Mouse (Mus musculus) cerebellum, postnatal 10 days (tissue): Measurements from ENCODE around the gene Ralgapa2.

Source experiments
- DNase-seq, 2 experiments: peaks; one replicate each; pipeline ENCODE4 v3.0.0; 2021; ENCODE audit warnings: mixed read lengths in 2 of 2

Ralgapa2 gene

GRCm38 (mm10) chr2:146350230-146350629 lies 161.9 kb downstream of the Ralgapa2 start:
- no peak for DNase-seq

- DNase-seq, result no peak
These were observed 164.2 kb downstream of the Ralgapa2 start for GRCm38 (mm10) chr2:146347942-146348341.

- no peak for DNase-seq
These were observed 172.1 kb downstream of the Ralgapa2 start for GRCm38 (mm10) chr2:146340090-146340489.

GRCm38 (mm10) chr2:146337540-146337939 lies 174.6 kb downstream of the Ralgapa2 start:
- DNase-seq, result no peak

GRCm38 (mm10) chr2:146331894-146332476 lies 180.2 kb downstream of the Ralgapa2 start:
- DNase-seq, result peak in 1 of 2 experiments; percentile 41

- peak; percentile 88 to 90 for DNase-seq
These were observed 181.3 kb downstream of the Ralgapa2 start for GRCm38 (mm10) chr2:146330772-146331281.

- no peak for DNase-seq
These were observed 182.0 kb downstream of the Ralgapa2 start for GRCm38 (mm10) chr2:146330101-146330500.

- DNase-seq, result no peak
These were observed 185.5 kb downstream of the Ralgapa2 start for GRCm38 (mm10) chr2:146326654-146327053.

GRCm38 (mm10) chr2:146324907-146325715 lies 187.0 kb downstream of the Ralgapa2 start:
- DNase-seq, result peak; percentile 37 to 46

- DNase-seq, result no peak
These were observed 187.8 kb downstream of the Ralgapa2 start for GRCm38 (mm10) chr2:146324140-146324906.

- no peak for DNase-seq
These were observed 188.6 kb downstream of the Ralgapa2 start for GRCm38 (mm10) chr2:146323528-146323927.

GRCm38 (mm10) chr2:146322770-146323169 lies 189.4 kb downstream of the Ralgapa2 start:
- DNase-seq, result no peak

GRCm38 (mm10) chr2:146322019-146322418 lies 190.1 kb downstream of the Ralgapa2 start:
- no peak for DNase-seq

- DNase-seq, result no peak
These were observed 191.5 kb downstream of the Ralgapa2 start for GRCm38 (mm10) chr2:146320666-146321065.

- peak; percentile 65 to 67 for DNase-seq
These were observed 197.4 kb downstream of the Ralgapa2 start for GRCm38 (mm10) chr2:146314751-146315150.

GRCm38 (mm10) chr2:146313811-146314210 lies 198.3 kb downstream of the Ralgapa2 start:
- DNase-seq, result peak in 1 of 2 experiments; percentile 66

- DNase-seq, result no peak
These were observed 201.4 kb downstream of the Ralgapa2 start for GRCm38 (mm10) chr2:146310760-146311159.

GRCm38 (mm10) chr2:146310291-146310690 lies 201.9 kb downstream of the Ralgapa2 start:
- peak; percentile 85 to 89 for DNase-seq

- peak in 1 of 2 experiments; percentile 34 for DNase-seq
These were observed 202.7 kb downstream of the Ralgapa2 start for GRCm38 (mm10) chr2:146309413-146309812.

GRCm38 (mm10) chr2:146307060-146307459 lies 205.1 kb downstream of the Ralgapa2 start:
- no peak for DNase-seq

GRCm38 (mm10) chr2:146302094-146302699 lies 209.9 kb downstream of the Ralgapa2 start:
- peak in 1 of 2 experiments; percentile 32 for DNase-seq

GRCm38 (mm10) chr2:146300500-146301020 lies 211.6 kb downstream of the Ralgapa2 start:
- peak in 1 of 2 experiments; percentile 51 for DNase-seq
